Mouse (Mus musculus) heart, adult 2 months (tissue): ENCODE measurements at regions not wholly inside any gene's neighbourhood (a gene's known extent, or its start where the extent isn't known, plus 50 kb on each side); places are given as distances from the start of the nearest gene placed in this dataset.

Experiments used
- DNase-seq, 2 experiments: peaks; one replicate each; pipeline ENCODE4 v3.0.0; 2021
- H3K27ac ChIP-seq: fragments of 200-600 bp; 2 replicates; pipeline ENCODE4 v1.8.1; 2022
- H3K27me3 ChIP-seq: fragments of 200-500 bp; 2 replicates; pipeline ENCODE4 v1.6.1; 2012; ENCODE audit warnings: mild to moderate bottlenecking, low read length, inconsistent platforms, mixed read lengths; ENCODE audit not compliant: control insufficient read depth, insufficient read depth
- H3K36me3 ChIP-seq: fragments of 200-500 bp; 2 replicates; pipeline ENCODE4 v1.6.1; 2012; ENCODE audit warnings: low read length, inconsistent platforms; ENCODE audit not compliant: control insufficient read depth, insufficient read depth
- H3K4me1 ChIP-seq: fragments of 200-500 bp; 2 replicates; pipeline ENCODE4 v1.6.1; 2011; ENCODE audit warnings: low read length; ENCODE audit not compliant: control insufficient read depth, insufficient read depth
- H3K4me3 ChIP-seq: fragments of 200-600 bp; 2 replicates; pipeline ENCODE4 v1.8.1; 2022
- H3K79me2 ChIP-seq: fragments of 200-500 bp; replicated peaks from 2 replicates; pipeline ENCODE4 v1.6.1; 2012; ENCODE audit warnings: mild to moderate bottlenecking, inconsistent platforms, low read length, moderate library complexity, mixed read lengths; ENCODE audit not compliant: control insufficient read depth, insufficient read depth
- H3K9ac ChIP-seq: fragments of 200-500 bp; 2 replicates; pipeline ENCODE4 v1.6.1; 2012; ENCODE audit warnings: low read depth, mild to moderate bottlenecking, control low read depth, inconsistent platforms, low read length, mixed read lengths
- CTCF ChIP-seq: fragments of 200-600 bp; IDR thresholded peaks from 2 replicates; pipeline ENCODE4 v1.8.1; 2022; ENCODE audit warnings: antibody characterized with exemption, mild to moderate bottlenecking, moderate library complexity
- EP300 ChIP-seq: fragments of 200-500 bp; IDR thresholded peaks from 2 replicates; pipeline ENCODE4 v1.6.1; 2011; ENCODE audit warnings: low read depth, low read length, control low read depth; ENCODE audit not compliant: insufficient read depth
- POLR2A ChIP-seq: fragments of 200-500 bp; IDR thresholded peaks from 2 replicates; pipeline ENCODE4 v1.6.1; 2011; ENCODE audit warnings: mild to moderate bottlenecking, low read depth, low read length, control low read depth; ENCODE audit not compliant: insufficient read depth
- WGBS: fragments of 180-500 bp; shearing (Covaris S2); methylation state at CpG from one replicate; pipeline ENCODE4 v1.1.7; 2018; 5-methylcytosine and 5-hydroxymethylcytosine counted together
- intact Hi-C: fragments of 180-260 bp; cut with DNase I; formaldehyde crosslinking; loops from one replicate; pipeline ENCODE4 v1.15.1; 2025

- WGBS: 76% methylated on average over 3 of the region's 3 CpGs
- no peak overlapping the region for H3K27ac ChIP-seq
- no peak overlapping the region for H3K4me3 ChIP-seq
- no peaks in the 10 kb centered on the region for H3K79me2 ChIP-seq
- H3K27me3 ChIP-seq: no peaks in the 10 kb centered on the region
- H3K4me1 ChIP-seq: no peaks in the 10 kb centered on the region
- H3K36me3 ChIP-seq: no peaks in the 10 kb centered on the region
- TF ChIP-seq CTCF: no peak
- no peak for TF ChIP-seq EP300
- TF ChIP-seq POLR2A: no peak
- no peak for DNase-seq
- no peak overlapping the region for H3K9ac ChIP-seq
- intact Hi-C loops: no loop called here
Measured at GRCm38 (mm10) chr12:96117553-96117952, 425.5 kb downstream of the Flrt2 start.

GRCm38 (mm10) chr12:96124156-96124931, 432.3 kb downstream of the Flrt2 start:
- intact Hi-C loops: no loop called here
- no peaks in the 10 kb centered on the region for H3K79me2 ChIP-seq
- WGBS: 87% methylated on average over 2 of the region's 2 CpGs

GRCm38 (mm10) chr12:96129870-96130454, 437.9 kb downstream of the Flrt2 start:
- TF ChIP-seq EP300 (no peak), CTCF (no peak), POLR2A (no peak)
- Histone ChIP-seq H3K79me2 (no peaks in the 10 kb centered on the region), H3K36me3 (no peaks in the 10 kb centered on the region), H3K4me3 (no peak overlapping the region), H3K4me1 (no peaks in the 10 kb centered on the region), H3K9ac (no peak overlapping the region), H3K27me3 (no peaks in the 10 kb centered on the region), H3K27ac (no peak overlapping the region)
- 79% methylated on average over 4 of the region's 4 CpGs for WGBS
- intact Hi-C loops: no loop called here
- no peak for DNase-seq

More at GRCm38 (mm10) chr12:96124156-96124931, 432.3 kb downstream of the Flrt2 start:
- Histone ChIP-seq H3K36me3 (no peaks in the 10 kb centered on the region), H3K27ac (no peak overlapping the region), H3K4me1 (no peaks in the 10 kb centered on the region), H3K27me3 (no peaks in the 10 kb centered on the region), H3K9ac (no peak overlapping the region), H3K4me3 (no peak overlapping the region)
- TF ChIP-seq POLR2A (no peak), CTCF (no peak), EP300 (no peak)
- DNase-seq: no peak

- 84% methylated on average over 9 of the region's 9 CpGs for WGBS
Measured at GRCm38 (mm10) chr12:96130796-96131512, 438.9 kb downstream of the Flrt2 start.

GRCm38 (mm10) chr12:96134136-96134535, 442.1 kb downstream of the Flrt2 start:
- 50% methylated on average over 5 of the region's 5 CpGs for WGBS
- H3K4me1 ChIP-seq: no peaks in the 10 kb centered on the region
- H3K9ac ChIP-seq: no peak overlapping the region
- H3K36me3 ChIP-seq: no peaks in the 10 kb centered on the region
- intact Hi-C loops: no loop called here
- no peak overlapping the region for H3K4me3 ChIP-seq
- no peak for DNase-seq
- no peak overlapping the region for H3K27ac ChIP-seq
- no peaks in the 10 kb centered on the region for H3K27me3 ChIP-seq
- no peaks in the 10 kb centered on the region for H3K79me2 ChIP-seq
- TF ChIP-seq POLR2A (no peak), CTCF (no peak), EP300 (no peak)

More at GRCm38 (mm10) chr12:96130796-96131512, 438.9 kb downstream of the Flrt2 start:
- H3K4me1 ChIP-seq: no peaks in the 10 kb centered on the region
- no peaks in the 10 kb centered on the region for H3K27me3 ChIP-seq
- TF ChIP-seq EP300 (no peak), CTCF (no peak), POLR2A (no peak)
- H3K4me3 ChIP-seq: no peak overlapping the region
- H3K36me3 ChIP-seq: no peaks in the 10 kb centered on the region
- no peak for DNase-seq
- intact Hi-C loops: no loop called here
- H3K79me2 ChIP-seq: no peaks in the 10 kb centered on the region
- no peak overlapping the region for H3K27ac ChIP-seq
- no peak overlapping the region for H3K9ac ChIP-seq

GRCm38 (mm10) chr12:96141748-96142147, 449.7 kb downstream of the Flrt2 start:
- TF ChIP-seq POLR2A: no peak
- TF ChIP-seq CTCF: no peak
- TF ChIP-seq EP300: no peak
- Histone ChIP-seq H3K27ac (no peak overlapping the region), H3K4me3 (no peak overlapping the region), H3K9ac (no peak overlapping the region), H3K27me3 (no peaks in the 10 kb centered on the region), H3K36me3 (no peaks in the 10 kb centered on the region), H3K4me1 (no peaks in the 10 kb centered on the region), H3K79me2 (no peaks in the 10 kb centered on the region)
- intact Hi-C loops: no loop called here
- DNase-seq: no peak
- WGBS: 93% methylated on average over 2 of the region's 2 CpGs
